Mouse (Mus musculus) cerebellum, adult 2 months (tissue): ENCODE results near the gene Ccdc151.

Experiments
- CTCF ChIP-seq: fragments of 200-500 bp; IDR thresholded peaks from 2 replicates; pipeline ENCODE4 v1.5.1; 2011; ENCODE audit warnings: low read depth, mild to moderate bottlenecking, control low read depth, low read length, moderate library complexity, borderline replicate concordance; ENCODE audit not compliant: insufficient read depth
- POLR2A ChIP-seq: fragments of 200-500 bp; IDR thresholded peaks from 2 replicates; pipeline ENCODE4 v1.6.1; 2011; ENCODE audit warnings: low read length, control low read depth, borderline replicate concordance; ENCODE audit not compliant: insufficient read depth

DNA sequence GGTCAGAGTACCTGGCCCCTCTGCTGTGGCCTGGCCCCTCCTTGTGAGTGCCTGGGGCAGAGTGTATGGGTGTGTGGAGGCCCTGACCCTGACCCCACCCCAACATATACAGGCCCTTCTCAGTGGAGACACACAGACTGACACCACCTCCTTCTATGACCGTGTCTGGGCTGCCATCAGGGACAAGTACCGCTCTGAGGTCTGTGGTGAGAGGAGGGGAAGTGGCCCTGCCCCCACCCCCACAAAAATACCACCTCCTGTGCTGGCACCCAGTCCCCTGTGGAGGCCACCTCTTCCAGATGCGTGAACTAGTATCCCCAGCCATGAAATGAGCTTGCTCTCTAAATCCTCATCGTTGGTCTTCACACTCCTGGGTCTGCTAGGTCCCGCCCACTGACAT is 8.6 kb upstream of the Ccdc151 start:
- no peak for TF ChIP-seq POLR2A
- no peak for TF ChIP-seq CTCF
